Mouse (Mus musculus) cerebellum, adult 2 months (tissue): ENCODE results near the gene Cacna1a.

Experiments
- CTCF ChIP-seq: fragments of 200-500 bp; IDR thresholded peaks from 2 replicates; pipeline ENCODE4 v1.5.1; 2011; ENCODE audit warnings: low read depth, mild to moderate bottlenecking, control low read depth, low read length, moderate library complexity, borderline replicate concordance; ENCODE audit not compliant: insufficient read depth
- POLR2A ChIP-seq: fragments of 200-500 bp; IDR thresholded peaks from 2 replicates; pipeline ENCODE4 v1.6.1; 2011; ENCODE audit warnings: low read length, control low read depth, borderline replicate concordance; ENCODE audit not compliant: insufficient read depth

DNA sequence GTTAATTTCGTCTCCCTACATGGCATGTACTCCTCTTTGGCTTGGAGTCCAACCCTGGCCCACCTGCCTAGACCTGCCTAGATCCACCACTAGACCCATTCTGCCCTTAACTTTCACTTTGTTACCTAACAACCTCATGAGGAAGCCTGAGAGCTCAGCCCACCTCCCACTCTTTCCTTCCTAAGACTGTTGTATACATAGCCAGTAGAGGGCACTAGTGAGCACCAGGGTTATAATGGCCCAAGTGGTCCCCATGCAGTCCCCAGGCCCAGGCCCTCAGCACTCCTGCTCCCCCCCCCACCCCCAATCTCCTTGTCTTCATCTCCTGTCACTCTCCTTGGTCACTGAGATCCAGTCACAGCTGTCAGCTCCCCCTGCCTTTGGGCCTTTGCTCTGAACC lies 86.2 kb downstream of the Cacna1a start:
- peak; percentile 33; the same call in 1 of the 2 replicates for TF ChIP-seq CTCF
- no peak for TF ChIP-seq POLR2A
